In the genomic region with DNA sequence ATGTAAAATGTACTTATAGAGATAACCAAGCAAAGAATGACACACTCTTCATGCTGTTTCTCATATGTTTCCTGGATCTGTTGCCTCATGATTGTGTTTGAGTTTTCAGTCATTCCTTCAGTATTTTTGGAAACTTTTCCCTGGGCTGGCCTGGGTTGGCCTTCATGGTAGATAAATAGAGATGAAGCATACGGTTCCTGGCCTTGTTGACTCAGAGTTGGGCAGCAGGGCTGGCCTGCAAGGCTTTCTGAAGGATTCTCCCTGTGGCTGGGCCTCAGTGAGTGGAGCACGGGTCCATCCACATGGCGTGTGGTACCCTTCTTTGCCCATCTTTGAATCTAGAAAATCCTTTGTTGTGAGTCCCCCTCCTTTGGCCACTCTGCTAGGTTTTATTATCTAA, we compare ENCODE assay signal across 8 mouse cellular contexts.
"Had no signal": no experiment of that assay in that cellular context is flagged by ENCODE, and none has a peak within 500 bp of the region (broad histone marks: within the 10 kb centered on the region; RNA-seq: fewer than 3 reads in every experiment).

No protein-coding gene starts in this region.

- DNase-seq: kidney, postnatal 25 days; layer of hippocampus, adult 9-11 months; liver; lung, adult 18-20 months; lung, postnatal 10 days; lung, postnatal 36 days; thymus, adult 18-20 months; thymus, postnatal 36 days had no signal
